Mouse (Mus musculus): ENCODE results near the gene Mrpl51.

Mrpl51 gene

DNA sequence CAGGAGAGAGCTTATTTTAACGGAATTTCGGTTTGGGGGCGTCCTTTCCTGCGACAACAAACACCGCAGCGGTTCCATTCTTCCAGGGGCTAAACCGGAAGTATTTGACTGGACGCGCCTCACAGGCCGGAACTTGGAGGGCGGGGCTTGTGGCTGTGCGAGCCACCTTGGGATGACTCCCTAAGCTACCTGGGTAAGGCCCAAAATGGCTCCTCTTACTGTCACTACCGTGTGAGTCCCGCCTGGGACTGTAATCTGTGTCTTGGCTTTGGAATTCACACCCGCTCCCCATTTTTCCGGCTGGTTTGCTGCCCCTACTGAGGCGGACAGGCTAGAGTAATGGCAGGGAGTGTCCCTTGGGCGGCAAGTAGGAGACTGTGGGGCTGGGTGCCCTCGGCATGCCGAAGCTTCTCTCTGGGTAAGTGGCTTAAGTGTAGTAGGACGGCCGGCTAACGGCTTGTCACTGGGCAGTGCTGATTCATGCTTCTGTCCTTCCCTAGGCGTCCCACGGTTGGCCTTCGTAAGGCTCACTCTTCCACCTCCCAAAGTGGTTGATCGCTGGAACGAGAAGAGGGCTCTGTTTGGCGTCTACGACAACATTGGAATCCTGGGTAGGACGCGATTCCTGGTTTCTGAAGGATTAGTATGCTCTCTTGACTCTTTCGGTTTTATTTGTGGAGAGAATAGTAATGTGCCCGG is 564 bp downstream of the Mrpl51 start:
- DNase-seq (ENCODE audit: low spot score in 2 of 2) = peak; percentile 86 to 91

- no peak for DNase-seq (ENCODE audit: low spot score in 2 of 2)
Measured at GRCm38 (mm10) chr6:125192841-125193240, 1.2 kb downstream of the Mrpl51 start.

DNA sequence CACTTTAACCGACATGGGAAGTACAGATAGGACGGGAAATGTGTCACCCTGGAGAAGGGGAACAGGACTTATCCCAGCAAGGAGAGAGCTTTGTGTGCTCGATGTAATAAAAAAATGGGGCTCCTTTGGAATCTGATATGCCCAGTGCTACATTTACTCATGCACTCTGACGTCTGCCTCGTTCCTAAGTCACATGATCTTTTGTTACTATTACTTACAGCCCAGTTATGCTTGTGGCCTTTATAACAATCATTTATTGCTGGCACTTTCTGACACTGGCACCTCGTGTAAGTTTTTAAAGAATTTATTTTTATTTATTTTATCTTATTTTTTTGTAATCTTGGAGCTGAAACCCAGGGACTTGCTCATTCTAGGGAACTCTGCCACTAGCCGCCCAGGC is 1.8 kb downstream of the Mrpl51 start:
- no peak for DNase-seq (ENCODE audit: low spot score in 2 of 2)

GRCm38 (mm10) chr6:125195541-125196075 is 4.0 kb downstream of the Mrpl51 start:
- no peak for DNase-seq (ENCODE audit: low spot score in 2 of 2)

DNA sequence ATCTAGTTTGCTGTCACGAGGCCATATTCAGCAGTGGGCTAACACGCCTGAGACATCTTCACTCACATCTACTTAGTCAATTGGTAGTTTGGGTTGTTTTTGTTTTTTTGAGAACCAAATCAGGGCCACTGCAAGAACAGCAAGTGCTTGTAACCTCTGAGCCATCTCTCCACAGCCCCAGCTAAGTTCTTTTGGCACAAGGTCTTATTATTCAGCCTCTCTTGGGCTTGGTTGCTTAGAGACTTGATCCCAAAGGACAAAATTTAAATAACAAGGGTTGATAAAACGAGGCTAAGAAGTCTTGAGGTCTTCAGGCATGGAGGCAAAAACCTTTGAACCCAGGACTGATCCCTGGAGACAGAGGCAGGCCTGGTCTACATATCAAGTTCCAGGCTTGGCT is 4.7 kb downstream of the Mrpl51 start:
- DNase-seq (ENCODE audit: low spot score in 2 of 2) = no peak

GRCm38 (mm10) chr6:125197166-125197565 is 5.6 kb downstream of the Mrpl51 start:
- DNase-seq (ENCODE audit: low spot score in 2 of 2) = no peak

DNA sequence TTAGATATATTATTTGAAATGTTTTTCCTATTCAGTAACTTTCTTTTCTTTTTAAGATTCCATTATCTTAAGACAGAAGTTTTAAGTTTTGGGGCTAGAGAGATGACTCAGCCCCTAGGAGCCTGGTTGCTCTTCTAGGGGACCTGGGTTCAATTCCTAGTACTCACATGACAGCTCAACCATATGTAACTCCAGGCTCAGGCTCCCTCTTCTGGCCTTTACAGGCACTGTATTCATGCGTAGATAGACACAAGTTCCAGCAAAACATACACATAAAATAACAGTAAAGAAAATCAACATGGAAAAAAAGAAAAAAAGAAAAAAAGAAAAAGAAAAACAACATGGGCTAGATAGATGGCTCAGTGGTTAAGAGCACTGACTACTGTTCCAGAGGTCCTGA is 18.8 kb downstream of the Mrpl51 start:
- no peak for DNase-seq (ENCODE audit: low spot score in 2 of 2)

GRCm38 (mm10) chr6:125212621-125213020 is 21.0 kb downstream of the Mrpl51 start:
- DNase-seq (ENCODE audit: low spot score in 2 of 2) = no peak

- DNase-seq (ENCODE audit: low spot score in 2 of 2) = no peak
Measured at GRCm38 (mm10) chr6:125213129-125213528, 21.5 kb downstream of the Mrpl51 start.

- DNase-seq (ENCODE audit: low spot score in 2 of 2) = no peak
Measured at GRCm38 (mm10) chr6:125213715-125214114, 22.1 kb downstream of the Mrpl51 start.

GRCm38 (mm10) chr6:125215148-125215954 is 23.8 kb downstream of the Mrpl51 start, which contains the start of gene Vamp1:
TSS of gene Vamp1 (plus strand) at chr6:125215551.
- peak; percentile 90 for DNase-seq (ENCODE audit: low spot score in 2 of 2)

DNA sequence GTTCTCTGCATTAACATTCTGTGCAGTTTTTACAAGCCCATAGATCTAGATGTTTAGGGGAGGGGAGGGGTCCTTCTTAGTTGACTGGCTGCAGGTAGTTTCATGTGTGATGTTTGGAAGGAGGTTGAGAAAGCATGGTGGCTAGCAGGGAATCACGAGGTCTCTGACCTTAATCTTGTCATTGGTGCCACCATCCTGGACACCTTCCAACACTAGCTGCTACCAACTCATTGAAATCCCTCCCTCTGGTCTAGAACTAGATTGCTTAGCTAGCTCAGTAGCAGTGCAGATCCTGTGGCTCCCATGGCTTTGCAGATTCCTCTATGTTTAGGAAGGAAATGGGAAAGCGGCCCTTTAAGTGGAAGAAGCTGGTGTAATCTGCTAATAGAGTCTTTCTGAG is 25.3 kb downstream of the Mrpl51 start:
- no peak for DNase-seq (ENCODE audit: low spot score in 2 of 2)

- DNase-seq (ENCODE audit: low spot score in 2 of 2) = no peak
Measured at GRCm38 (mm10) chr6:125217899-125218298, 26.3 kb downstream of the Mrpl51 start.

GRCm38 (mm10) chr6:125218963-125219362 is 27.4 kb downstream of the Mrpl51 start:
- DNase-seq (ENCODE audit: low spot score in 2 of 2) = no peak

GRCm38 (mm10) chr6:125221115-125221745 is 29.6 kb downstream of the Mrpl51 start:
- no peak for DNase-seq (ENCODE audit: low spot score in 2 of 2)

DNA sequence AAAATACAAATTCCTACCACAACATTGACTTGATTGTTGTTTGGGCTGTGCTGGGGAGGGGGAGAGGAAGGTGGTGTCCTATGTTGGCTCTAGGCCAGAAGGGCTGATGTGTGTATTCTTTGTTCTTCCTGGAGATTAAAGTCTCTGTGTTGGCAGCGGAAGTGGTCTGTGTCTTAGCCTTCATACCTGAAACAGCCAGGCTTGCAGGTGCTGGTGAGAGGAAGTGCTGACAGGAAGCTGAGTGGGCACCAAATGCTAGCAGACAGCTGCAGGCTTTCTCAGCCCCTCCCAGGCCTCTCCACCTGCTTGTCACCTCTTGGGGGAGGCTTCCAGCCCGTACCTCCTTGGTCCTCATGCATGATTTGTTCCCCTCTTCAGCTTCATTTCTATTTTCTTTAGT is 30.5 kb downstream of the Mrpl51 start:
- no peak for DNase-seq (ENCODE audit: low spot score in 2 of 2)

DNA sequence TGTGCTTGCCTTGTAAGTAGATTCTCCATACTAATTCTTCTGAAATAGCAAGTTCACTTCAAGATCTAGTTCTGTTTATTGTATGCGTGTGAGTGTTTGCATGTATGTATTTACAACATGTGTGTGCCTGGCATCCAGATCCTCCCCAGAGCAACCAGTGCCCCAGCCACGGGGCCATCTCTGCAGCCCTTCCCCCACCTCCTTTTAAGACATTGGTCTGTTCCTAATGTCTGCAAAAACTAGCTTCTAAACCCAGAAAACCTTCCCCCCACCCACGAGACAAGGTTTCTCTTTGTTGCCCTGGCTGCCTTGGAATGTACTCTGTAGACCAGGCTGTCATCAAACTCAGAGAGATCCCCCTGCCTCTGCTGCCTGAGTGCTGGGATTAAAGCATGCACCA is 31.0 kb downstream of the Mrpl51 start:
- DNase-seq (ENCODE audit: low spot score in 2 of 2) = no peak

DNA sequence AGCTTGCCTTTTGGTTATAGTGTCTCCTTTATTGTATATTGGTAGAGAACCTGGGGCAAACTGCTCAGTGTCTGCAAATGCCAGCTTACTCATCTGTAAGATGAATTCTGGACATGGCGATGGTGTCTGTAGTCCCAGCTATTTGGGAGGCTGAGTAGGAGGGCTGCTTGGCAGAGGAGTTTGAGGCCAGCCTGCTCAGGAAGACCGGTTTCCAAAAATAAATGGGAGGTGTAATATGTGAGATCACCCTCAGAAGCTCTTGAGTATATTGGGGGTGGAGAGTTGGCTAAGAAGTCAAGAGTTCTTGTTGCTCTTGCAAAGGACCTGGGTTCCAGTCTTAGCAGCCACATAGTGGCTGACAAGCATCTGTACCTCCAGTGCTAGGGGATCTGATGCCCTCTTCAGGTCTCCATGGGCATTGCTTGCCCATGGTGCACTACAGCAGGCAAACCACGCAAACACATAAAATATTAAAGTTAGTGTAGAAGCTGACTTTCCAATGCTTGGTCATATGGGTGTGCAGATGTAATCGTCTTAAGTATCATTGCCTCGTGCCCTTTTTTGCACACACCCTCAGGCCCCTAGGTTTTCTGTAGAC is 34.0 kb downstream of the Mrpl51 start:
- no peak for DNase-seq (ENCODE audit: low spot score in 2 of 2)

GRCm38 (mm10) chr6:125230571-125230970 is 39.0 kb downstream of the Mrpl51 start:
- no peak for DNase-seq (ENCODE audit: low spot score in 2 of 2)

- peak in 1 of 2 experiments; percentile 44 for DNase-seq (ENCODE audit: low spot score in 2 of 2)
Measured at GRCm38 (mm10) chr6:125231117-125232044, 39.8 kb downstream of the Mrpl51 start, which contains the start of gene Tapbpl. TSS of gene Tapbpl (minus strand) at chr6:125231860.

GRCm38 (mm10) chr6:125232045-125232437 is 40.4 kb downstream of the Mrpl51 start:
- DNase-seq (ENCODE audit: low spot score in 2 of 2) = no peak
